Mouse (Mus musculus) T-helper 2 cell (primary cell): Measurements from ENCODE around the gene Actr5.

Experiments used
- in situ Hi-C: fragments of 300-600 bp; cut with MboI, MseI; formaldehyde crosslinking; loops from one replicate; pipeline ENCODE4 v1.15.1; 2025; ENCODE audit warnings: high pct_unique_total_duplicates

Gene Actr5

GRCm38 (mm10) chr2:158666071-158666800 lies 41.5 kb downstream of the Actr5 start:
- in situ Hi-C loops: loop anchor here (5.0 kb wide), 1 partner anchor 81 kb away; no protein-coding TSS in a partner anchor

DNA sequence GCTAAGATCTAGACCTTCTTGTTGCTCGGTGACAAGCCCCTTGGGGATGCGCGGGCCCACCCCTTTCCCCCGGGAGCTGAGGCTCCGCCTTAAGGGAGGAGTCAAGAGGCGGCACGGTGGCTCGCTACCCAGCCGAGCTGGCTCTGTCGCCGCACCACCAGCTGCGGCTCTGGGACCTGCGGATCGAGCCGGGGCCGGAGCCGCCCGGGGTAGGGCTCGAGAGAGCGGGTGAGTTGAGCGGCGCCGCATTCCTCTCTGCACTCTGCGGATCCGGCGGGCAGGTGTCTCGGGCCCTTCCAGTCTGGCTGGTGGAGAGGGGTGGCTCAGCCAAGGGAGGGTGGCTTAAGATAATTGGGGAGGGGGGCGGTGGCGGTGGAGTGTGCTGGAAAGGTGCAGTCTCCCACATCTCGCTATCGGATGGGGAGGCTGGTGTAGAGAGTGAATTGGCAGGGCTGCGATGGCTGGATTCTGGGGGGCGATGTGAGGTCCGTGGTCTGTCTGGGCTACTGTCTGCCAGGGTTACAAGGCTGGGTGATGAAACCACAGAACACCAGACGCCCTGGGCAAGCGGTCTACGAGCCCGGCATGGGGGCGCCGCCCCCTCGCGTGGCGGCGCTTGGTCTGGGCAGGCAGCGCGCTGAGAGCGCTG lies 42.5 kb downstream of the Actr5 start:
- in situ Hi-C loops: loop anchor here (5.0 kb wide), 1 partner anchor 80 kb away; no protein-coding TSS in a partner anchor

DNA sequence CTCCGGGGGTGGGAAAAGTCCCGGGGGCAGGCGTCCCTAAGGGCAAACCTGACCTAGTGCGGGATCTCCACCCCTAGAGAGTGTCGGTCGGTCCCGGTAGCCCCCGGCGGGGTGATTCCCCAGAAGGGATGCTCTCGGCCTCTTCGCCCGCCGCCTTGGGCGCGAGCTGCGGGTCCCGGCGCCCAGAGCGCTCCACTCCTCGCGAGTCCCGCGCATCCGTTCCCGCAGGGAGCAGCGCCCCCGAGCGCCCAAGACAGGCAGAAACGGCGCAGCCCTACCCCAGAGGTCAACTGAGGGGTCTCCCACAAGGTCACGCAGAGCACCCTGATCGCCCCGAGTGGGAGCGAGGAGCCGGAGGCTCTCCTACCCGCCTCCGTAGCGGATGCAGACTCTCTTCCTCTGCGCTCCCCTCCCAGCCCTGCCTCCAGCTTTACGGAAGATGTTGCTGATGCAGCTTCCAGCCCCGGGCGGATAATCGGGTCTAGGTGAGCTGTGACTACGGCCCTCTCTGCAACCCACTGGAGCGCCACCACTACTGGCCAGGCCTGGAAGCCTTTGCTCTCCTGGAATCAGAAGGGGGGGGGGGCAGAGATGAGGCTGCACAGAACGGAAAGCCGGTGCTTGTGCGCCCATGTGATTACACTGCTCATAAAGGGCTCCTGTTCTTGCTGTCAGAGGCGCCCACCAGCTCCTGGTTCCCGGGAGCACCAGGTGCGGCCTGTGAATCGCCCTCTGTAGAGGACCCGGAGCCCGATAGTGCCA lies 43.2 kb downstream of the Actr5 start:
- in situ Hi-C loops: loop anchor here (5.0 kb wide), 1 partner anchor 79 kb away; no protein-coding TSS in a partner anchor

DNA sequence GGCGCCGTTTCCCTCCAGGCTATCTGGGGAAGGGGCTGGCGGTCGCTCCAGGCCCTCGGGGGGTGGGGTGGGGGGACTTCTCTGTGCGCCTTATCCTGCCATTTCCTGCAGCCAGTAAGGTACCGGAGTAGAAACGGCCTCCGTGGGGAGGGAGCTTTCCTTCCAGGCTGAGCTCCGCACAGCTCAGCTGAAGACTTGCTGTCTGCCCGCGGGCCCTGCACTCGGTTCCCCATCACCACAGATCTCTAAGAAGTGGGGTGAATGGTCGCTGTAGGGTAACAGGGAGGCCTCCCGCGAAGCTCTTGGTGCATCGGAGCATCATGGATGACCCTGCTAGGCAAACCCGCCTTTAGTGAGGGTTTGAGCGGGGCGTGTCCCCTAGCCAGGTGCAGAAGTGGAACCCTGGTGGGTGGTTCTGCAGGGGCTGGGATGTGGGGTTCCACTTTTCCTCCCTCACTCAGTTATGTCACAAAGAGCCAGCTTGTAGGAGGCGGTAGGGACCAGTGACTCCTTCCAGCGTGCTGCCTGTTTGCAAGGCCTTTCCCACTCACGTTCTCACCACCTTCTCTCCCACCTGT lies 43.8 kb downstream of the Actr5 start:
- in situ Hi-C loops: loop anchor here (5.0 kb wide), 1 partner anchor 79 kb away; no protein-coding TSS in a partner anchor

DNA sequence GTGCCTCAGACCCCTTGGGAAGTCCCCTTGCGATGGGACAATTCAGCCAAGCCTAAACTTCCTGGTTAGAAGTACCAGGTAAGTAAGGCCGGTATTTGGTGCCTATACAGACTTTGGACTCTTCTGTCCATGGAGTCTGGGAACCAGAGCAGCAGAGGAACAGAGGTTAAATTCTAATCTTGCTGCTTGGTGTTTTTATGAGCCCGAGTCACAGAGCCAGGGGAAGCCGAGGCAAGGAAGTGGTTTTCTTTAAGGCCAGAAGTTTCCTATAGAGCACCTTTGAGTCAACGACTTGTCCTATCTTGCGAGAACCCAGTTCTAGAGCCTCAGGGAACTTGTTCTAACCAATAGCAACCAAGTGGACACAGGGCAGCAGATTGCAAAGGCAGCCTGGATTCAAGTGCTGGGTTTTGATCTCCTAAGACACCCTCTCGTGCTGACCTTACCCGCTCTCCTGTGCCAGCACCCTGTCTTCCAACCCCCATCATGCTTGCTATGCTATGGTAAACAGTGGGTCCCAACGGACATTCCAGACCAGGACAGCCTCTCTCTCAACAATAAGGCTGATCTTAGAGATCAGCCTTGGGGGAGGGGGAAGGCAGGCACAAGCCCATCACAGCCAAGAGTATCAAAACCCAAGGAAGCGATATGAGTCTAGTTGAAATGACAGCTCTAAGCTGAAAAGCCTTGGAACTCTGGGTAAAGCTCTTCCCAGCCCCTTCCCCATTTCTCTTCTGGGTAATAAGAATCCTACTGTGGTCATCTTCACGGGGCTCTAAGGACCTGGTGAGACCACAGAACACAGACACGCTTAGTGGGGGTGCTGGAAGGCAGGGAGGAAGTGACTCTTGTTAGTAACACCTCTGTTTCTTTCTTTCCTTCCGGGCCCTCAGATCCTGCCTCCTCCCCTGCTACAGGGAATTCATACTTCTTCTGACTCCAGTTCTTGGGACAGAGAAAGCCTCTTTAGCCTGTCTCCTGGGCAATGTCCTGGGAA lies 44.8 kb downstream of the Actr5 start:
- in situ Hi-C loops: loop anchor here (5.0 kb wide), 1 partner anchor 78 kb away; no protein-coding TSS in a partner anchor

DNA sequence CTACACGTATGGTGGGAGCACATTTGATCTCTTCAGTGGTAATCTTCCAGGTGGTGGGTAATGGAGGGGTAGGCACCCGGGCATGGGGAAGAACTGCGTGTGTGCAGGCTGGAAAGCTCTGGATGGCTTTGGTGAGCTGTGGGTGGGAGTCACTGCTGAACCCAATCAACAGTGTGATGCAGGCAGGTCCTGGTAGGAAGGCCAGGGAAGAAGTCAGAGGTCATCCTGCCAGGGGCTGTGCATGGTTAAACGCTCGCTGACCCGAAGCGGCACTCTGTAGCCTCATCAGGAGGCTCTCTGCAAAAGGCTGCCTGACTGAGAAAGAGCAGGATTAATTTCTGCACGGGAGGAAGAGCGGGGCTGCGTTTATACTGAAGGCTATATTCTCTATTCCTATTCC lies 45.9 kb downstream of the Actr5 start:
- in situ Hi-C loops: no loop called here

- in situ Hi-C loops: no loop called here
Measured at GRCm38 (mm10) chr2:158672829-158673228, 48.1 kb downstream of the Actr5 start.

DNA sequence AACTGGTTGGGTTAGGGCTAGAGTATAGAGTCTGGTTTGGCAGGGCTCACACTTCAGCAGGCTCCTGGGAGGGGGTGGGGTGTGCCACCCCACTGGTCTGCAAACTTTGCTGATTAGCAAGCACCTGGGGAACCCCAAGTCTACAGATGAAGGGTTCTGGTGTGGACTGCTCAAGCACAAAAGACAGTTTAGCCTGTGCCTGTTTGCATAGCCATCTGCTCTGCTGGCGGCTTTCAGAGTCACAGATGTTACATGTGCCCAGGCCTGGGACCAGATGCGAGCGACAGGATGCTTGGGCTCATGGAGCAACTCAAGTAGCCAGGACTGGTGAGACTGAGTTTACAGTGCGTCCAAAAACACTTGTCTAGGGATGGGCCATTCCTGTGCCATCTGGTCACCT lies 48.8 kb downstream of the Actr5 start:
- in situ Hi-C loops: no loop called here

DNA sequence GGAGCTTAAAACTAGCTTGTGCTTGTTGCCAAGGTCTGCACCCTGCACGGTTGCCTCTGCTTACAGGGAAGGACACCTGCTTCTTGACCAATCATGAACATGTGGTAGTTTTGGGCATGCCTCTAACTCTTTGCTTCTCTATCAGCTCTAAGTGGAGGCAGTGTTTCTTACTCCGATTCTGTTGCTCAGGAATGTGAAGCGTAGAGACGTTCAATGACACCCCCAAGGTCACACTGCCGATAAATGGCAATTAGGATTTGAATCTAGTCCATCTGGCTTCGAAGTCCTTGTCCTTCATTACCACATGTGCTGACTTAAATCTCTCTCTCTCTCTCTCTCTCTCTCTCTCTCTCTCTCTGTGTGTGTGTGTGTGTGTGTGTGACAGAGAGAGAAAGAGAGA lies 49.4 kb downstream of the Actr5 start:
- in situ Hi-C loops: no loop called here

GRCm38 (mm10) chr2:158674759-158675158 lies 50.1 kb downstream of the Actr5 start:
- in situ Hi-C loops: no loop called here

GRCm38 (mm10) chr2:158675161-158675560 lies 50.5 kb downstream of the Actr5 start:
- in situ Hi-C loops: no loop called here

DNA sequence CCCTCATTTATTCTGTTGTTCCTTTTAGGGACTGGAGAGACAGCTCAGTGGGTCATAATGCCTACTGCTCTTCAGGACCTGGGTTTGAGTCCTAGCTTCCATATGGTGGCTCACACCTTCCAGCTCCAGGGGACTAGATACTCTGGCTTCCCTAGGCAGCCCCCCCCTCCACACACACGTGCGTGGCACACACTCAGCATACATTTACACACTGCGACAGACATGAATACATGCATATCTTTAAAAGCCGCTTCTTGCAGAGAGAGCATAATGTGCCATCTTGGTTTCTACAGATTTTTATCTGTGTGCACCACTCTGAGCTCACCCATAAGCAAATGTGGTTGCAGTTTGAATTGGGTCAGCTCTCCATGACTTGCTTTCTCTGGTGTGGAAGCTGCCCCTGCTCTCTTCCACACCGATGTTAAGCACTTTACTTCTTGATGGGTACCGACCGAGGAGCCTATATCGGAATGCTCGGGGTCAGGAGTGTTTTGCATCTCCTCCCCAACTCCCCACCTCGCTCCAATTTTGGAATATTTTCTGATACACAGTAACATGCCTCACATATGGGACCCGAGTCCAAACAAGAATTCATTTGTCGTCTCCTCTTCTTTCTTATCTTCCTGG lies 51.3 kb downstream of the Actr5 start:
- in situ Hi-C loops: no loop called here

- in situ Hi-C loops: no loop called here
Measured at GRCm38 (mm10) chr2:158677946-158678345, 53.3 kb downstream of the Actr5 start.

DNA sequence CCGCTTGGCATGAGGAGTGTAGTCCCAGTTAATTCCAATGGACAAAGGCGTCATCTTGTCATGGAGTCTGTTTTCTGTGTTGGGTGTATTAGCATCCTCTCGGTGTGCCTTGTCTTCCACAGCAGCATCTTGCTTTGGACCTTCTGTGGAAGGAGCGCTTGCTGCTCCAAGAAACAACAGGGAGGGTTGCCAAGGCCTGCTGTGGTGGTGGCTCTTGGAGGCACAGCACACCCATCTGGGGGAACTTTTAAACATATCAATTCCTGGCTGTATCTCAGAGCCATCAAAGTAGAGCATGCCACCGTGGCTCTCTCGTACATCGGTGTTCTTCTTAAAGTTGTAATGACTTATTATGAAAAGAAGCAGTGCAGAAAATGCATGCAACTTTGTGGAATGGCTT lies 54.4 kb downstream of the Actr5 start:
- in situ Hi-C loops: no loop called here

DNA sequence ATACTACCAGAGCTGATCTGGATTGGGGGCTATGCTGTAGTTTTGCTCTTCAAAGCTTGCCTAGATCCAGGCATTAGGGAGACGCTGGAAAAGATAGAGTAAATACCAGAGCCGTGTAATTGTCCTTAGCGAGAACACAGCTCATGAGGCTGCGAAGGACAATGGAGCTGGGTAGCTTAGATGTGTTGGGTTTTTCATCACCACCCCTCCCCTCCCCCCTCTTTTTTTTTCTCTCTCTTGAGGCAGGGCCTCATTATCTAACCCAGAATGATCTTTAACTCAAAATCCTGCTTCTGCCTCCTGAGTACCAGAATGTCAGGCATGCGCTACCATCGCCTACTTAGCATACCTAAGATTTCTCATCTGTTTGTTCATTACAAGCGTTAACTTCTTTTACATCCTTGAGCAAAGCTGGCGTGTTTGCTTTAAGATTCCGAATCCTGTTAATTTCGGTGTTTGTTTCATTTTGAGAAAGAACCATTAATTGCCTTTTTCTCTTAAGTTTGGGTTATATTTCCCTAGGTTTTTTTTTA lies 55.7 kb downstream of the Actr5 start:
- in situ Hi-C loops: no loop called here

DNA sequence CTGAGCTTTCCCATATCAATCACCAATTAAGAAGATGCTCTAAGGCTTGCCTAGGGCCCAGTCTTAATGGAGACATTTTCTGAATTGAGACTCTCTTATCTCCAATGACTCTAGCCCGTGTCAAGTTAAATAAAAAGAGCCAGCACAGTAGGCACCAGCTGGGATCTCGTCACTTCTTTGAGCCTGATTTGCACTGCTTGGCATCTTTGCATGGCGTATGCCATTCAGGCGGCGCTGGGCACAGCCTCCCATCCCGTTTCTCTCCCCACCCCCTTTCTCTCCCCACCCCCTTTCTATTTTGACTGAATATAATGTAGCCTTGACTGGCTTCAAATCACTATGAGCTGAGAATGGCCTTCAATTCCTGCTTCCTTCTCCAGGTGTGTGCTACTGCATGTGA lies 57.0 kb downstream of the Actr5 start:
- in situ Hi-C loops: no loop called here

- in situ Hi-C loops: no loop called here
Measured at GRCm38 (mm10) chr2:158682344-158683037, 57.8 kb downstream of the Actr5 start.

DNA sequence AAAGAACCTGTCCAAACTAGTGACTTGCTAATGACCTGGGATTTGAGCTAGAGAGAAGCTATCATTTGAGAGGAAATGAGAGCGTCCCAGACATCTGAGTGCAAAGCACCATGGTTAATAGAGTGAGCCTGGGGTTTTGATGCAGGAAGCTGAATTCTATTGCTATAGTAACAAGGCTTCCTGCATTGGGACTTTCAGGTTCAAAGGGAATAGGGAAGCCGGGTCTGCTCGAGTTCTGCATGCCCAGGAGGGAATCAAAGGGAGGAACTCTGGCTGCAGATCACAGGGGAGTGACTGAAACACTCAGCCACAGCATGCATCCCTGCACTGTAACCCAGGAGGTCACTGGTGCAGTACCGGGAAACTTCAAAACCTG lies 58.3 kb downstream of the Actr5 start:
- in situ Hi-C loops: no loop called here

DNA sequence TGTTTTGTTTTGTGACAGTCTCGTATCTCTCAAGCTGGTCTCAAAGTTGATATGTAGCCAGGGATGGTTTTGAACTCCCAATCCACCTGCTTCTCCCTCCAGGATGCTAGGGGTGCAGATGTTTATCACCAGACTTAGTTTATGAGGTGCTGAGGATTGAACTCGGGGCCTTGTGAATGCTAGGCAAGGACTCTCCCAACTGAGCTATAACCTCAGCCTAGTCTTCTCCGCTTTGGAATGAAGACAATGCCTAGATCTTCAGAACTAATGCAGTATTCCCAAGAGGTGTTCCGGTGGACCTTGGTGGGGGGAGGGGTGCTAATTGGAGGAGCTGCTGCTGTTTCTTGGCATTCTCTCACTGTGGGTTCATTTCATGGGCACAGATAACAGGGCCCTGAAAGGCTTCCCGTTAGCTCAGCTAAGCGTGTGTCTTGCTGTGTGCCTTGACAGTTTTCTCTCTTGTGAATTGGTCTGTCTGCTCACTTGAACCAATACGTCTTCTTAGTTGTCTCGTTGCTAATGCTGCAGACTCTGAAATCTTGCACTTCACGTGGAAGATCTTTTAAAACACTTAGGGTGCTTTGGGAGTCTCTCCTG lies 59.7 kb downstream of the Actr5 start:
- in situ Hi-C loops: no loop called here
